Mouse (Mus musculus): ENCODE measurements around the gene Chd3.

Chd3 gene

DNA sequence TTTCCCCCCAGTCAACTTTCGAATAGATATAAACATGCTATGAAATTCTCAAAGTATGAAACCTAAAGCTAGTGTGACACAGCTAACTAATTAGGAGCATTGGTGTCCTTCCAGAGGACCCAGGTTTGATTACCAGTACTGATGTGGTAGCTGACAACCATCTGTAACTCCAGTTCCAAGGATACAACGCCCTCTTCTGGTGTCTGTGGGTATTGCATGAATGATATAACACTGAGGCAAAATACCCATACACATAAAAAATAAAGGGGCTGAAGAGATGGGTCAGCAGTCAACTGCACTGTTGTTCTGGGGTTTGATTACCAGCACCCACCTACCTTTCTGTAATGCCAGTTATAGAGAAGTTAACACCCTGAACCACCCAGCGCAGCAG, 3.6 kb upstream of the Chd3 start:
- in situ Hi-C loops (cut with MboI; ENCODE audit: low pct_unique_long_range_greater_than_20kb in 1 of 2, low sequenced_read_pairs in 2 of 2, unreplicated experiment in 1 of 2): no loop called here

DNA sequence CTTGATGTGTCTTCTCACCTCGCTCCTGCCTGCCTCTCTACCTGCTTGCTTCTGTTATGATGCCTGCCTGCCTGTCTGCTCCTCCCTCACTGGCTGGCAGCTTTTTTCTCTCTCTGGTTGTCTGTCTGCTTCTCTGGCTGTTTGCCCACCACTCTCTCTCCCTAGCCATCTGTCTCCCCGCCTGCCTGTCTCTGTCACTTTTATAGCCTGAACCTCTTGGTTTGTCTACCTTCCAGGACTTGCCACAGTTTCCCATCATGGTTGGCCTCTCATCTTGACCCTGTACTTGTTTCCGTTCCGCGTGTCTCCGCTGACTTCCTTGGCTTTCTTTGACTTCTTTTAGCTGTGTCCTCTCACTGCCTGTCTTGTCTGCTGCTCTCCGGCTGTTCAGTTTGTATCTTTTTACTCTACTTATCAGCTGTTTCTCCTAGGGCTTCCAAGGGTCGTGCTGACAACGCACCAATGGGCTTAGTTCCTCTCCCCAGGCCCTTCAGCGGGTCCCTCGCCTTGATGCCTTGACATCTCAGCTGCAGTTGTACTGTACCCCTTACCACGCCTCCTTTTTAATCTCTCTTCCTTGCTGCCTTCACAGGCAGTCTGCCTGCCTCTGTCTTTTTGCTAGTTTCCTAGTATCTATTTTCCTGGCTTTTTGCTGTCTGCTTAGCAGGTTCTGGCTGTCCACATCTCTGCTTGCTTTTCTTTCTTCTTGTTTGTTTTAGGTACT, 3.0 kb upstream of the Chd3 start:
- in situ Hi-C loops (cut with MboI; ENCODE audit: low pct_unique_long_range_greater_than_20kb in 1 of 2, low sequenced_read_pairs in 2 of 2, unreplicated experiment in 1 of 2): no loop called here

DNA sequence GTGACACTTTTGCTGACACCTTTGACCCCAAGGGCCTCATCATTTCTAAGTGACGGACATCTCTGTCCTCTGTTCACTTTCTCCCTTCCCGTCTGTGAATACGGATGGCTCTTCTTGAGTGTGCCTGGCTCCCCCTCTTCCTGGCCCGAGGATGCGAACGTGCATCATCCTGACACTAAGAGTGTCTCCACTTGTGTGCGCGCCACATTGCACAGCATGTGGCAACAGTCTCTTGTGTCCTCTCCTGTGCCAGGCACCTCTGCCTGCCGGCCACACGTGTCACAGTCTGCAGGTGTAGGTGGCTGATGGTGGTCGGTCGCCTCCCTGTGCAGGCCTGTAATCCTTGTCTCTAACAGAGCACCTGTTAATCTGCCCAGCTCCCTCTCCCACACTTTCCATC, 2.4 kb upstream of the Chd3 start:
- in situ Hi-C loops (cut with MboI; ENCODE audit: low pct_unique_long_range_greater_than_20kb in 1 of 2, low sequenced_read_pairs in 2 of 2, unreplicated experiment in 1 of 2): no loop called here

DNA sequence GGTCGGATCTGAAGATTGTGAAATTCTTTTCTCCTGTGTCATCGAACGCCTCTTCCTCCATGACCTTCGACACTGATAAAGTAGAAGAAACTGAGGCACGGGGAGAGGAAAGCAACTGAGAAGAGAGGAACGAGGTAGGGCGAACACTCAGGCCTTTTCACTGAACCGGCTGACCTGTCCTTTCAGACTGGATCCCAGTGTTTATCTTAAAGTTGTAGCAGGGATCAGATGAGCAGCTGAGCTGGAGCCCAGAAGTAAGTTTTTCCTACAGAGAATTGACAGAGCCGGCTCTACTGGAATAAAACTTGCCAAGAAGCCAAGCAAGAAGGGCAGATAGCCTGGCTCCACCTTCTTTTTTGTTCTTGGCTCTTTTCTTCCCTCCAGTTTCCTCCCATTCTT, 1.6 kb upstream of the Chd3 start:
- in situ Hi-C loops (cut with MboI; ENCODE audit: low pct_unique_long_range_greater_than_20kb in 1 of 2, low sequenced_read_pairs in 2 of 2, unreplicated experiment in 1 of 2): no loop called here

DNA sequence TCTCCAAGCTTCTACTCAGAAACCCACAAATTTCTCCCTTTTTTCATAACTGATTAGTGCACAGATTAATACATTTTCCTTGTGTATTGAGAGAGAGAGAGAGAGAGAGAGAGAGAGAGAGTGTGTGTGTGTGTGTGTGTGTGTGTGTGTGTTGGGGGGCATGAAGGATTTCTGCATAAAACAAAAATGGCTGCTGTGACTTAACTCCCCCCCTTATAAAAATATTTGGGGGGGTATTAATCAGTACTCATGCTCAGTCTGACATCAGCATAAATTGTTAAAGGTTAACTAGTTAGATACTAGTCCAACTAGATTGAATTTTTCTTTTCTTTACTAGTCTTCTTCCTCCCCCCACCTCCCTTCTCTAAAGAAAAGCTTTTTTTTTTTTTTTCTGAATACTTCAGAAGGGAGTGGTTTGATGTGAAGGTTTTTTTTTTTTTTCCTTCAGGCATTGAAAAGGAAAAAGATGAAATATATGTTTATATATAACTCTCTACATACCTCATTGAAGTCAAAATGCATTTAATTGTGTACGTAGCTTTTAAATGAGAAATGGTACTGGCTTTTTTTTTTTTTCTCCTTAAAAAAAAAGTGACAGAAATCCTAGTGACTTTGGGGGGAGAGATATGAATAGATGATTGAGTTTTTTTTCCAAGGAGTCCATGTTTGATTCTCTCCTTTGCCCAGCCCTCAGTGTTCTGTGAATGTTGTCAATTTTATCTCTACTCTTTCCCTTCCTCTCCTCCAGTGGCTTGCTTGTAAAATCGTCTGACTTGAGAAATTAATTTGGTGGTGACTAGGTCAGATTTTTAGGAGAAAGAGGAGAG, 997 bp upstream of the Chd3 start:
- in situ Hi-C loops (cut with MboI; ENCODE audit: low pct_unique_long_range_greater_than_20kb in 1 of 2, low sequenced_read_pairs in 2 of 2, unreplicated experiment in 1 of 2): no loop called here

DNA sequence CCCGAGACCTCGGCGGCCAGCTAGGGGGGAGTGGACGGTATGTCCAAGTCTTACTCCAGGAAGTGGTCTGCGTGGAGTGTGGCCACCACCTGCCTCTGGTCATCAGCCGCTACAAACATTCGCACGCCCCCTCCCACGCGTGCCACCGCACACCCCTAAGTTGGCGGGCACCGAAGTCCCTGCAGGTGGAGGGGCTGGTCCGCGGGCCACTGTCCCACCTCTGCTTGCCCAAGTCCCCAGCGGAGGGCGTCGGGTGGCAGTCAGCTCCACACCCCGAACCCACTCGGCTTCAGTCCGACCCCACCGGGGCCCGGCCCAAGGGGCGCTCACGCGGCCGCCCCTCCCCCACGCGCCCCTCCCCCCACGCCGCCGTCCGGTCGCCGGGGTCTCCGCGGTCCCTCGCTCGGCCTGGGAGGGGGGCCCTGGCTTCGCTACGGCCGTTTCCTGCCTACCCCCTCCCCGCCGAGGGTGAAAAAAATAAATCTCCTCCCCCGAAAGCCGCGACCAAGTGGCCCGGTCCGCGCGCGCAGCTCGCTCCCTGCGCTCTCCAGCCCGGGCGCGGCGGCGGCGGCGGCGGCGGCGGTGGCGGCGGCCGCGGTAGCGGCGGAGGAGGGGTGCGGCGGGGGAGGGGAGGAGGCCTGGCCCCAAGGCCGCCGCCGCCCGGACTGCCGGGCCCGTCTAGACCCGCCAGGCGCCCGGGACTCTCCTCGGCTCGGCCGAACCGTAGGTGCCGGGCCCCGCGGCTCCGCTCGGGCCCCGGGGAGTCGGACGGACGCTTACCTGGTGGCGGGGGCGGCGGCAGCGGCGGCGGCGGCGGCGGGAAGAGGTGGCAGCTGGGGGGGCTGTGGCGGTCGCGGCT, 621 bp downstream of the Chd3 start:
- in situ Hi-C loops (cut with MboI; ENCODE audit: low pct_unique_long_range_greater_than_20kb in 1 of 2, low sequenced_read_pairs in 2 of 2, unreplicated experiment in 1 of 2): no loop called here

DNA sequence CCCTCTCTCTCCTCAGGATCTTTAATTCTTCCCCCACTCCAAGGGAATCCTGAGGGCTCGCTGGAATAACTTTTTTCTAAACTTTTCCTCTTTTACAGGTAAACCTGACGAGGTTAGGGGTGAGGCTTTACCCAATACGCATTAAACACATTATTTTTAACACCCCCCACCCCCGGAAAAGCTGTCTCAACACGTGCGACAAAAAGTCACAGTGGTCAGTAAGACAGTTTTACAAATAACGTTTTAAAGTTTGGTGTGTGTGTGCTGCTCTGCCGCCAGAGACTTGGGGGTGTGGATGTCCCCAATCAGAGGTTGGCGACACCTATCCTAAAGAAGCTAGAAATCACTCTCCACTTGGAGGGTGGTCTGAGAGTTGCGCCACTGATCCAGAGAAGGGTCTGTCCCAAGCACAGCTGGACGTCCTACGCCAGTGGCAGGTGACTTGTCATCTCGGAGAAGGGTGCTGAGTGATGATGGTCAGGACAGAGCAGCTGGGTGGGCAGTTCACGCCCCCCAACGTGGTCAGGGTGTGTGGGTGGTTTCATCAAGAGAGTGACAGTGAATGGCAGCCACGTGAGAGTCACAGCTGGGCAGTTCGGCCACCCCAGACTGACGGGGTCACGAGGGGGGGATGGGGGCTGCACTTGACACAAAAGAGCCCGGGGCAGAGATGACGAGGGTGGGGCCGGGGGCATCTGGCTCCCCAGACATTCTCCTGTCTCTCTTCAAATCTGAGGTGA, 1.4 kb downstream of the Chd3 start:
- in situ Hi-C loops (cut with MboI; ENCODE audit: low pct_unique_long_range_greater_than_20kb in 1 of 2, low sequenced_read_pairs in 2 of 2, unreplicated experiment in 1 of 2): no loop called here

DNA sequence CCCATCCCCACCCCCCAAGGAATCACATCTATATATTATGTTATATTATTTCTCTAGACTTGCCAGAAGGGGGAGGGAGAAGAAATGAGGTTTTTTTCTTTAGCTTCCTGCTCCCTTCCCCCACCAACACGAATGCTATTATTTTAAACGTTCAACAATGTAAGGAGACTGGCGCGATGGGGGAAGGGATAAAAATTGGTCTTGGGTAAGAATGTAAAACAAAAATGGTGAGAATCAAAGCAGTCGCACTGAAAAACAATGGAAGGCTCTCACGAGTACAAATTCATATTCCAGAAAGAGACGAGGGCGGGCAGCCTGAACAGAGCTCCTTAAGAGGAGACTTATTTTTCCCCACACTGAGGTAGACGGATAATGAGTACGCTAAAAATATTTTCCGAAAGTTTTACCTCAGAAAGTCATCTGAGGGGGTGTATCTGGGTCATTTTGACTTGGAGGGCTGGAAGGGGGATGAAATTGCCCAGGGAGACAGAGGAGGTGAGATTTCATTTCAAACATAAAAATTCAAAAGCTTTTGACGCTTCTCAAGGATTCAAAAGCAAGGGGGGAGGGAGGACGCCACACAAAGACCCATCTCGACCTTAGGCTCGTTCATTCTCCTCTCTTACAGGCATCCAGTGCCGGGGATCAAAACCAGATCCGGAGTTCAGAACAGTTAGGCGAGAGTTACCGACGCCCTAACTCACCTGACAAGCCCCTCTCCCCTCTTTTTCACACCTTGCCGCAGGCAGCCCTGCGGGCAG, 2.2 kb downstream of the Chd3 start:
- in situ Hi-C loops (cut with MboI; ENCODE audit: low pct_unique_long_range_greater_than_20kb in 1 of 2, low sequenced_read_pairs in 2 of 2, unreplicated experiment in 1 of 2): no loop called here

DNA sequence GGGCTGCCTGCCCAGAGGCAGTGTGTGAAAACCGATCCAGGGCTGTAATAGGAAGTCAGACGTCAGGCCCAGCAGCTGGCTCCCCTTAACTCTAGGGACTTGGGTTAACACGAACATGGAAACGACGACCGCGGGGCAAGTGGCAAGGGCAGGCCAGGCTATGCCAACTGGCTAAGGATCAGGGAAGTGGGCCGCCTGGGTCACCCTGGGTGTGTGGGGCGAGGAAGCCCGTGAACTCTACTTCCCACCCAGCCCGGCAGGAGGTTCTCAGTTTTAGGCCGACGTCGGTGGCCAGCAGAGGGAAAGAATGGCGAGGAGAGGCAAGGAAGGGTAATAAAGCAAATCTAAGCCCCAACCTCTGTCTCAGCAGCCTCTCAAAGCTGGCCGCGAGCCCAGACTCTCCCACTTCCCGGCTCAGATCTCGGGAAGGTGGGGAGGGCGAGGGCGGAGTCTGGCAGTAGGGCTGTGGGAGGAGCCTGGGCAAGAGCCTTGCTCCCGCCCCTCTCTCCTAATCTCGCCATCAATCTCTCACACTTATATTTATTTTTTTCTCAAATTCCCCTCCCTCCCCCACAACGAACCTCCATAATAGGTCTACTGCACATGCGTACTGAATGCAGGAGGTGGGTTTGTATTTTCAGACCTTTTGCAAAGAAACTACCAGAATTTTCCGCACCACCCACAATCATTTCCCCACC, 2.9 kb downstream of the Chd3 start:
- in situ Hi-C loops (cut with MboI; ENCODE audit: low pct_unique_long_range_greater_than_20kb in 1 of 2, low sequenced_read_pairs in 2 of 2, unreplicated experiment in 1 of 2): no loop called here

DNA sequence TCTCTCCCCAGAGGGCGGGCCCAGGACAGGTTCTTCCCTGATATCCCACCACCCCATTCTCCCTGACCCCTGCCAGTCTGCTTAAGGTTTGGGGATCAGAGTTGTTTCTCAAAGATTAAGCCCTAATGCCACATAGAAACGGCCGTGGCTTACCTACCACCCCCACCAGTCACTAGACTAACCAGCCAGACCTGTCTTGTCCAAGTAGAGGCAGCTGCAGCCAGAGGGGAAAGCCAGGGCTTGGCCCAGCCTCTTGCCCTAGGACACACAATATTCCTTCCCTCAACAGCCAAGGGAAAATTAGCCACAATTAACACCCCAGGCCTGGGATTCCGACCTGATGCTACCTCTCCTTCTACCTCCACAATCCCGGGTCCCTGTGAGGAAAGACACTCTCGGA, 3.5 kb downstream of the Chd3 start:
- in situ Hi-C loops (cut with MboI; ENCODE audit: low pct_unique_long_range_greater_than_20kb in 1 of 2, low sequenced_read_pairs in 2 of 2, unreplicated experiment in 1 of 2): no loop called here

DNA sequence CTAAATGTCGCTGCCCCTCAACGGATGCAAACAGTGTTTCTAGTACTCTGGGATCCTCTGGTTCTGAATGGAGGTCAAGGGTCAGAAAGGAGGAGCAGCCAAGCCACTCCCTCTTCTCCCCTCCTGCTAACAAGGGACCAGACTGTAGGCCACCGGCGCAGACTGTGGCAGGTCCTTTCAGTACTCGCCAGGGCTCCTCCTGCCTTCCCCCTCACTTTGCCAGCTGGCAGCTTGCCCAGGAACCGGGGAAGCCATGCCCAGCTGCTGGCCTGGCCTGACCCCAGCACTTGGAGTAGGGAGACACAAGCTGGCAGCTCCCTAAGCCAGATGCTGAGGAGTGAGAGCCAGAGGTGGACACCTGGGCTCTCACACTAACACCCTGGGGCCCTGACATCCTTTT, 4.3 kb downstream of the Chd3 start:
- in situ Hi-C loops (cut with MboI; ENCODE audit: low pct_unique_long_range_greater_than_20kb in 1 of 2, low sequenced_read_pairs in 2 of 2, unreplicated experiment in 1 of 2): no loop called here

DNA sequence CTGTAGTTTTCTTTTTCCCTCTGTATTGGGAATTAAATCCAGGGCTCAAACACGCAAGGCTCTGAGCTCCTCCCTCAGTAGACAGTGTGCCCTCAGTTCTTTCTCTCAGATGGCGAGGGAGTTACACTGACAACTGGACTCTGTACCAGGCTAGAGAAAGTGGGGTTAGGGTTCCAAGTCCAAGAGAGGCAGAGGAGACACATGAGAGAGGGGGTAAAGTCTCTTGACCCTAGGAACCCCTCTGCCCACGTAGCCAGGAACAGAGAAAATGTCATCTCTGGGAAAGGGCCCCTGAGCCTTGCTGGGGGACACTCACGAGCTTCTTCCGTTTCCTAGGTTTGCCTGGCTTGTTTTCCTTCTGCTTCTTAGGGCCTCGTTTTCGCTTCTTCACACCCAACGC, 4.8 kb downstream of the Chd3 start:
- in situ Hi-C loops (cut with MboI; ENCODE audit: low pct_unique_long_range_greater_than_20kb in 1 of 2, low sequenced_read_pairs in 2 of 2, unreplicated experiment in 1 of 2): no loop called here

DNA sequence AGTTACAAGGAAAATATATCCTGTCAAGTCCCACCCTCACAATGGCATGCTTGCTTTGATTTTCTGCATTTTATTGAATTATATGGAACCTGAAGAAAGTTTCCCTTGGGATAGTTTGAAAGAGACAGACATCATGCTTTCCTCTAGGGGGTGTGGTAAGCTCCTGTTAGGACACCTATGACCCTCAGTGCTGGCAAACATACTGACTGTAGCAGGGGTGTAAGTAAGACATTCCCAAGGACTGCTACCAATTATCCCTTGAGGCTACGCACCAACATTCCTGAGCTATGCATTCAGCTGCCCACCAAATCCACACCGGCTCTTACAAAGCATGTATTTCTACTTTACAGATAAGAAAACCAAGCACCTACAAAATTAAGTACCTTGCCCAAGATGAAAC, 6.7 kb downstream of the Chd3 start:
- in situ Hi-C loops (cut with MboI; ENCODE audit: low pct_unique_long_range_greater_than_20kb in 1 of 2, low sequenced_read_pairs in 2 of 2, unreplicated experiment in 1 of 2): no loop called here

DNA sequence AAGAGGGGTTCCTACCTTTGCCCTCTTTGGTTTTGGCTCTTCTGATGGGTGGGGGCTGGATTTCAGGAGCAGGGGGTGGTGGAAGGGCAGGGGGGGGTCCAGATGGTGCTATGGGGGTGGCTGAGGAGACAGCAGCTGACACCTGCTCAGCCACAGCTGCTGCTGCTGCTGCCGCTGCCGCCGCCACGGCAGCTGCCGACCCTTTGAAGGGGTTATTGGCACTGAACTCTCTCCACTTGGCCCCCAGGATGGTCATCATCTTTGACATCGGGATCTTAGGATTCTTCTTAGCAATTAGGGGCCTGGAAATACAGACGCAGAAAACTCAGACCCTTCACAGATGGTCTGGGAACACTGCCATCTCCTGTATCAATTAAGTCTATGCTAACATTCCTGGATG, 7.2 kb downstream of the Chd3 start:
- in situ Hi-C loops (cut with MboI; ENCODE audit: low pct_unique_long_range_greater_than_20kb in 1 of 2, low sequenced_read_pairs in 2 of 2, unreplicated experiment in 1 of 2): no loop called here

DNA sequence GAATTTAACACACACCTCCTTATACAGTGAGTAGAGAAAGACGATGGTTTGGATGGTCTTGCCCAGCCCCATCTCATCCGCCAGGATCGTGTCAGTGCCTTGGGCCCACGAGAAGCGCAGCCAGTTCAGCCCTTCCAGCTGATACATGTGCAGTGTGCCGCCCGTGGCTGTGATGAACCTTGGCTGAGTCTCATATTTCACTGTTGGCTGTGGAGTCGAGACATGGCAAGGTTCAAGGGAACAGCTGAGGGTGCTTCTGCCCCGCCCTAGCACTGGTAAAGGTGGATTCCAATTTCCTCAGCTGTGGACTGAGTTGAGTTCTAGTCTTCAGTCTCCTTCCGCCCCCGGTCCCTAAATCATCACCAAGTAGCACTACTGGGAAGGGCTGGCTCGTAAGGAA, 11.5 kb downstream of the Chd3 start:
- in situ Hi-C loops (cut with MboI; ENCODE audit: low pct_unique_long_range_greater_than_20kb in 1 of 2, low sequenced_read_pairs in 2 of 2, unreplicated experiment in 1 of 2): no loop called here

DNA sequence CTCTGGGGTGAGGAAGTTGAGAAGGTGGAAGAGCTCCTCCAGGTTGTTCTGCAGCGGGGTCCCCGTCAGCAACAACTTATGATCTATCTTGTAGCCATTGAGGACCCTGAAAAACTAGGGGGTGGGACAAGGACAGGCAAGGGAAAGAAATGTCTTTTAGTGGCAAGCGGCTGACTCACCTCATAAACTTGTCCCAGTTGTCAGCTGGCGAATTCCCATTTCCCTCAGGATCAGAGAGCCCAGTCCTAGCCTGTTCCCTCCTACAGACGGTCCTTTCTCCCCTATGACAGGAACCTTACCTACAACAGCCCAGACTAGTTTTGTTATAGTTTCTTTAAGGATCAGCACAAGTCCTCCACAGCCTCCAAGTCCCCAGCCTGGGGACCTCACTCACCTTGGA, 12.7 kb downstream of the Chd3 start:
- in situ Hi-C loops (cut with MboI; ENCODE audit: low pct_unique_long_range_greater_than_20kb in 1 of 2, low sequenced_read_pairs in 2 of 2, unreplicated experiment in 1 of 2): no loop called here

DNA sequence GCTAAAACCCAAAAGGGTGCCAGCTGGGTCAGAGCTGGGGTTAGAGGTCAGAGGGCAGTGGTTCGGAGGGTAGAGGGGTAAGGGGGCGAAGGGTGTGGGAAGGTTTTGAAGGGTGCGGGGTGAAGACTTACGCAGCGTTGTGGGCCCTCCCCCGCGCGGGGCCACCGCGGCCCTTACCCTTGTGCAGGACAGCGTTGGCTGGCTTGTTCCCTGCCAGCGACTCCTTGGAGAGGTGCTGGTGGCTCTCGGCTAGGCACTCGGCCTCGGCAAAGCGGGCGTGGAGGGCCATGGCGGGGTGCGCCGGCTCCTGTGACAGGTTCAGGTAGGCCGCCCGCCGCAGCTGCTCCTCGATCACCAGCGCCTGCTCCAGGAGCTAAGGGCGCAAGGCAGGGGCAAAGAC, 22.8 kb downstream of the Chd3 start:
- in situ Hi-C loops (cut with MboI; ENCODE audit: low pct_unique_long_range_greater_than_20kb in 1 of 2, low sequenced_read_pairs in 2 of 2, unreplicated experiment in 1 of 2): no loop called here

Measured in mouse embryonic stem cell (cell line).